Mouse (Mus musculus): ENCODE measurements around the gene Fez1.

GRCm38 (mm10) chr9:36792191-36792590, 29.5 kb upstream of the Fez1 start:
- TF ChIP-seq POLR2A (IDR thresholded peaks at IDR 0.05; ENCODE audit: insufficient read depth, low read depth, low read length) = no peak
- no peak for TF ChIP-seq CTCF (IDR thresholded peaks at IDR 0.05)
- no peak for TF ChIP-seq EP300 (IDR thresholded peaks at IDR 0.05; ENCODE audit: insufficient read depth, low read depth, low read length)
